Mouse (Mus musculus): ENCODE measurements around the gene Slc39a1.

Slc39a1 gene

GRCm38 (mm10) chr3:90292345-90293275, 44.6 kb downstream of the Slc39a1 start, which contains the start of gene Gatad2b:
Gene Gatad2b, plus strand, starts transcription at chr3:90293178.
- ATAC-seq (ENCODE audit: insufficient number of reproducible peaks, low FRiP score, low TSS enrichment): peak; percentile 99

- no peak for ATAC-seq (ENCODE audit: insufficient number of reproducible peaks, low FRiP score, low TSS enrichment)
Measured at GRCm38 (mm10) chr3:90293352-90294063, 45.5 kb downstream of the Slc39a1 start.

- no peak for ATAC-seq (ENCODE audit: insufficient number of reproducible peaks, low FRiP score, low TSS enrichment)
Measured at GRCm38 (mm10) chr3:90294064-90294440, 46.1 kb downstream of the Slc39a1 start.

GRCm38 (mm10) chr3:90294651-90295050, 46.7 kb downstream of the Slc39a1 start:
- ATAC-seq (ENCODE audit: insufficient number of reproducible peaks, low FRiP score, low TSS enrichment): no peak

Data from cerebellum, adult (tissue).